Mouse (Mus musculus) kidney, embryonic 16.5 days (tissue): ENCODE results near the gene Col5a1. TPM values are rescaled to one million over a fixed set of nuclear protein-coding genes. Genes with fewer than 3 reads are reported as not detected.

Source experiments
- ATAC-seq: fragments of 200-750 bp; cut with Nextera tagmentation; 2 replicates; pipeline ENCODE4 v1.8.0; 2017; ENCODE audit warnings: moderate TSS enrichment; ENCODE audit not compliant: low FRiP score, low TSS enrichment
- H3K27ac ChIP-seq: fragments of 300-500 bp; sonication (generic); 2 replicates; pipeline ENCODE4 v1.5.1; 2014; ENCODE audit warnings: low read length
- H3K27me3 ChIP-seq: fragments of 300-500 bp; sonication (generic); 2 replicates; pipeline ENCODE4 v1.6.1; 2014; ENCODE audit warnings: low read length, control low read depth, mixed read lengths; ENCODE audit not compliant: insufficient read depth
- H3K36me3 ChIP-seq: fragments of 300-500 bp; sonication (generic); 2 replicates; pipeline ENCODE4 v1.6.1; 2014; ENCODE audit warnings: low read length, control low read depth, mixed read lengths; ENCODE audit not compliant: insufficient read depth
- H3K4me1 ChIP-seq: fragments of 300-500 bp; sonication (generic); 2 replicates; pipeline ENCODE4 v1.6.1; 2014; ENCODE audit warnings: low read length, control low read depth, mixed read lengths; ENCODE audit not compliant: insufficient read depth
- H3K4me2 ChIP-seq: fragments of 300-500 bp; sonication (generic); replicated peaks from 2 replicates; pipeline ENCODE4 v1.6.1; 2014; ENCODE audit warnings: low read depth, low read length
- H3K4me3 ChIP-seq: fragments of 300-500 bp; sonication (generic); 2 replicates; pipeline ENCODE4 v1.5.1; 2014; ENCODE audit warnings: mild to moderate bottlenecking, low read length
- H3K9ac ChIP-seq: fragments of 300-500 bp; sonication (generic); replicated peaks from 2 replicates; pipeline ENCODE4 v1.6.1; 2014; ENCODE audit warnings: low read length
- H3K9me3 ChIP-seq: fragments of 300-500 bp; sonication (generic); 2 replicates; pipeline ENCODE4 v1.6.1; 2016; ENCODE audit warnings: low read length, control low read depth
- WGBS: fragments of 180-500 bp; shearing (Covaris S2); extraction: QIAGEN DNeasy Blood & Tissue Kit; methylation state at CpG from one replicate; pipeline ENCODE4 v1.1.7; 2014; 5-methylcytosine and 5-hydroxymethylcytosine counted together
- polyA plus RNA-seq: library from polyadenylated mRNA; unstranded; fragments of >200 nt; fragmentation: Nextera tagmentation; extraction: Ambion mirVana; gene quantifications from 2 replicates; pipeline ENCODE4 v1.2.1, GENCODE M21; 2015

Col5a1 gene
- polyA plus RNA-seq, 1 experiment from 2014 or later = 55.8 TPM

GRCm38 (mm10) chr2:27864491-27865365 lies 21.5 kb upstream of the Col5a1 start:
- H3K36me3 ChIP-seq = no peaks in the 10 kb centered on the region
- no peaks in the 10 kb centered on the region for H3K9me3 ChIP-seq
- no peak overlapping the region for H3K27ac ChIP-seq
- no peak overlapping the region for H3K4me2 ChIP-seq
- no peak overlapping the region for H3K9ac ChIP-seq
- no peak overlapping the region for H3K4me3 ChIP-seq
- ATAC-seq = no peak
- WGBS = 48% methylated on average over 18 of the region's 18 CpGs
- no peaks in the 10 kb centered on the region for H3K27me3 ChIP-seq
- no peaks in the 10 kb centered on the region for H3K4me1 ChIP-seq

GRCm38 (mm10) chr2:27870586-27870985 lies 15.6 kb upstream of the Col5a1 start:
- WGBS = 90% methylated on average over 1 of the region's 1 CpGs
- H3K27ac ChIP-seq = no peak overlapping the region
- no peaks in the 10 kb centered on the region for H3K27me3 ChIP-seq
- no peak overlapping the region for H3K4me3 ChIP-seq
- H3K4me2 ChIP-seq = no peak overlapping the region
- H3K9ac ChIP-seq = no peak overlapping the region
- no peak for ATAC-seq
- 0 out of 2 replicates have a peak, but pooled peaks cover 3% of the 10 kb centered on the region for H3K4me1 ChIP-seq
- H3K9me3 ChIP-seq = no peaks in the 10 kb centered on the region
- no peaks in the 10 kb centered on the region for H3K36me3 ChIP-seq

GRCm38 (mm10) chr2:27871056-27871455 lies 15.2 kb upstream of the Col5a1 start:
- Histone ChIP-seq H3K36me3 (no peaks in the 10 kb centered on the region), H3K4me3 (no peak overlapping the region), H3K27me3 (no peaks in the 10 kb centered on the region), H3K4me1 (0 out of 2 replicates have a peak, but pooled peaks cover 3% of the 10 kb centered on the region), H3K9ac (no peak overlapping the region), H3K9me3 (no peaks in the 10 kb centered on the region), H3K27ac (no peak overlapping the region), H3K4me2 (no peak overlapping the region)
- 0 out of 2 replicates have a peak, but pooled peaks have one; percentile 41 for ATAC-seq
- 75% methylated on average over 4 of the region's 4 CpGs for WGBS

GRCm38 (mm10) chr2:27872276-27872675 lies 13.9 kb upstream of the Col5a1 start:
- Histone ChIP-seq H3K4me1 (0 out of 2 replicates have a peak, but pooled peaks cover 3% of the 10 kb centered on the region), H3K4me2 (no peak overlapping the region), H3K9ac (no peak overlapping the region), H3K4me3 (no peak overlapping the region), H3K36me3 (no peaks in the 10 kb centered on the region), H3K27me3 (no peaks in the 10 kb centered on the region), H3K27ac (no peak overlapping the region), H3K9me3 (no peaks in the 10 kb centered on the region)
- WGBS = 66% methylated on average over 3 of the region's 3 CpGs
- no peak for ATAC-seq

DNA sequence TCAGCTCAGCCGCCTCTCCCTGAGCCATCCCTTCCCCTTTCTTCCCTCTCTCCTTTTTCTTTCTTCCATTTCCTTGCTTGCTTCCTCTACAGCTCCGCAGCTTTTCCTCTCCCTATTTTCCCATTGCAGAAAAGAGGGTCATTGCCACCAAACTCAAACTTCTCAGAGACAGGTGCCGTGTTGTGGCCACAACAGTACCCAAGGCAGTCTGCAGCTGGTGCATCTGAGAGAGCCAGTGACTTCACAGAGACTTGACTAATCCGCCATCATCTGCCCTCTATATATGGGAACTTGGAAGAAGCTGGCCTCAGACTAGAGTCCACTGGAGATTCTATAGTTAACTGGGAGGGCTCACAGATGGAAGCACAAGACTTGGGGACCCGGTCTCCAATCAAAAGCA lies 13.2 kb upstream of the Col5a1 start:
- H3K27ac ChIP-seq = no peak overlapping the region
- 81% methylated on average over 5 of the region's 5 CpGs for WGBS
- ATAC-seq = no peak

DNA sequence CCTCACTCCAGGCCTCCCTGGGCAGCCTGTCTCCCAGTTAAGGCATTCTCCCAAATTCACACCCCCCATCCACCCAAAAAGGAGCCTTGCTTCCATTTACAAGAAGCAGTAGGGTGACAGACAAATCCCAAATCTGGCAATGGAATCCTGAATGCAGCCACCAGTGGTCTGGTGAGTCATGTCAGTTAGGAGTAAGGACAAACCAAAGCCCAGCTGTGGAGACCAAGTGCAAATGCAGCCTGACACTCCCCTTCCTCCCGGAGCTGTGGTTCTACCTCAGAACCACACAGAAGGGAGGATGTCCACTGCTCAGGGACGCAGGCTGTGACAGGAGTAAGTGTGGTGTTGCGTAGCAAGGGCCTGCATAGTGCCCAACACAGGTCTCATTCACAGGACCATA lies 11.6 kb upstream of the Col5a1 start:
- Histone ChIP-seq H3K9me3 (no peaks in the 10 kb centered on the region), H3K27ac (no peak overlapping the region), H3K36me3 (no peaks in the 10 kb centered on the region), H3K9ac (no peak overlapping the region), H3K4me3 (no peak overlapping the region), H3K4me1 (0 out of 2 replicates have a peak, but pooled peaks cover 3% of the 10 kb centered on the region), H3K27me3 (no peaks in the 10 kb centered on the region), H3K4me2 (no peak overlapping the region)
- ATAC-seq = no peak
- WGBS = 72% methylated on average over 3 of the region's 3 CpGs

More for the DNA sequence above, 13.2 kb upstream of the Col5a1 start:
- H3K27me3 ChIP-seq = no peaks in the 10 kb centered on the region
- no peaks in the 10 kb centered on the region for H3K36me3 ChIP-seq
- H3K4me1 ChIP-seq = 0 out of 2 replicates have a peak, but pooled peaks cover 3% of the 10 kb centered on the region
- H3K4me2 ChIP-seq = no peak overlapping the region
- H3K9me3 ChIP-seq = no peaks in the 10 kb centered on the region
- H3K4me3 ChIP-seq = no peak overlapping the region
- no peak overlapping the region for H3K9ac ChIP-seq

DNA sequence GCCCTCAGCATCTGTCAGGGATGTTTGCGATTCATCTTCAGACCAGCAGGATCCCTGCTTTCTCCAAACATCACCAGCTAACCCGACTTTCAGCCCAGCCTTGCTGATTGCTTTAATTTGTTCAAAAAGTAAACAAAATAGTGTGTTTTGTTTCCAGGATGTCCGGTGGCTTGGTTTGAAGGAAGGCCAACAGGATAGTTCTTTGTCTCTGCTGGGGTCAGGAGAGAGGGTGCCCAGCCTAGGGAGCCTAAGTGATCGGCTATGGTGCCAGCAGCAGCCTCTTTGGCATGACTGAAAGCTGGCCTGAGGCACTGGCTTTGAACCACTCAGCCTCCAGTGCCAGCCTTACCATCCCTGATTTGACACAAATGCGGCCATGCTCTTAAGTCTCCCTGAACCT lies 11.0 kb upstream of the Col5a1 start:
- H3K27me3 ChIP-seq = no peaks in the 10 kb centered on the region
- no peak overlapping the region for H3K4me3 ChIP-seq
- H3K4me2 ChIP-seq = no peak overlapping the region
- H3K9me3 ChIP-seq = no peaks in the 10 kb centered on the region
- ATAC-seq = no peak
- H3K4me1 ChIP-seq = 0 out of 2 replicates have a peak, but pooled peaks cover 3% of the 10 kb centered on the region
- H3K27ac ChIP-seq = no peak overlapping the region
- WGBS = 70% methylated on average over 5 of the region's 5 CpGs
- H3K36me3 ChIP-seq = no peaks in the 10 kb centered on the region
- H3K9ac ChIP-seq = no peak overlapping the region

GRCm38 (mm10) chr2:27875786-27876185 lies 10.4 kb upstream of the Col5a1 start:
- WGBS = 65% methylated on average over 5 of the region's 5 CpGs

DNA sequence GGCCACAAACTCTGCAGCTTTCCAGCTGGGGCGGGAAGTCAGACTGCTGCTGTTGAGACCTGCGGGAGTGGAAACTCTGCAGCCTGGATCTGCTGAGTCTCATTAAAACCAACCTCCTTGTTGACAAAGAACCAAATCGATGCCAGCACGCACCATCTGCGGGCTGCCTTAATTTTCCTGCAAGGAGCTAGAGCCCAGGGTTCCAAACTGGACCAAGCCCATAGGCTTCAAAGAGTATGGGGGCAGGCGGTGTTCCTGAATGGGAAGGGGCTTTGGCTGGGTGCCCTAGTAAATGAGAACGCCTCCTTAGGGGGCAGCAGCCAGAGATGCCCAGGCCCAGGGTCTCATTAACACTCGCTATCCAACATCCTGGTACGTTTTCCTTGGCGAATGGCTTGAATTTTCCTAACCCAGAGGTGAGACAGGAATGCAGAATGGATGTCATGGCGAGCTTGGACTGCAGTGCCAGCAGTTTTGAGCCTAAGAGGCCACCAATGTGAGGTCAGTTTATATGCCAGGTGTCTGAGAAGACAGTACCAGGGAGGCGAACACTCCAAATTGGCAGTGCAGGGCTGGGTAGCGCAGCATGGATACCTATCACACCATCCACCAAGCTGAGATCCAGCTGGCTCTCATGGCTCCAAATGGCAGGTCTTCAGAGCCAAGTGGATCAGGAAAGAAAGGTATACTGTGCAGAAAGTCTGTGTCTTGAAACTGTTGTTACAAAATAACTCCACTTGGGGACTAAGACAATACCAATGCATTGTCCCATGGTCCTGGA lies 9.3 kb upstream of the Col5a1 start:
- Histone ChIP-seq H3K4me1 (no peaks in the 10 kb centered on the region), H3K27me3 (no peaks in the 10 kb centered on the region), H3K9me3 (no peaks in the 10 kb centered on the region), H3K9ac (no peak overlapping the region), H3K36me3 (no peaks in the 10 kb centered on the region), H3K4me2 (no peak overlapping the region), H3K27ac (no peak overlapping the region), H3K4me3 (no peak overlapping the region)
- ATAC-seq = no peak
- WGBS = 88% methylated on average over 13 of the region's 13 CpGs

More at GRCm38 (mm10) chr2:27875786-27876185, 10.4 kb upstream of the Col5a1 start:
- H3K9ac ChIP-seq = no peak overlapping the region
- H3K4me2 ChIP-seq = no peak overlapping the region
- H3K27ac ChIP-seq = no peak overlapping the region
- H3K36me3 ChIP-seq = no peaks in the 10 kb centered on the region
- ATAC-seq = no peak
- no peaks in the 10 kb centered on the region for H3K27me3 ChIP-seq
- no peaks in the 10 kb centered on the region for H3K9me3 ChIP-seq
- 0 out of 2 replicates have a peak, but pooled peaks cover under 1% of the 10 kb centered on the region for H3K4me1 ChIP-seq
- H3K4me3 ChIP-seq = no peak overlapping the region
